ENCODE assay signal across 3 mouse cellular contexts in genomic region chr3:85920671-85921070, GRCm38 (mm10). TPM values are rescaled to one million over a fixed set of nuclear protein-coding genes. Genes with fewer than 3 reads are reported as not detected.
A peak's percentile ranks its signal among the peaks of the same experiment; 100 is the strongest.
DNase-seq lines count a peak whose midpoint lies in the region; ATAC-seq lines count a peak whose summit lies in the region.
"Not testable (repeated sequence)": the region's sequence is repeated elsewhere in the genome, so short reads cannot be mapped to it uniquely, and the experiment has no call there.
"Had no signal": no experiment of that assay in that cellular context is flagged by ENCODE, and none has a peak within 500 bp of the region (broad histone marks: within the 10 kb centered on the region; RNA-seq: fewer than 3 reads in every experiment).

No protein-coding gene starts in this region.

- H3K4me1 ChIP-seq in midbrain, embryonic 11.5 days (ENCODE audit: control insufficient read depth, insufficient read depth, low read length): not testable (repeated sequence)

- peak; percentile 55 for DNase-seq in heart, adult 11 months
- peak; percentile 51 for DNase-seq in midbrain, embryonic 11.5 days (ENCODE audit: low spot score, missing footprints)

- H3K4me2 ChIP-seq in midbrain, embryonic 11.5 days: not testable (repeated sequence)

- not testable (repeated sequence) for H3K9ac ChIP-seq in midbrain, embryonic 11.5 days (ENCODE audit: low read length)

- not testable (repeated sequence) for H3K27me3 ChIP-seq in midbrain, embryonic 11.5 days (ENCODE audit: control insufficient read depth, insufficient read depth, low read length)

- H3K4me3 ChIP-seq in midbrain, embryonic 11.5 days (ENCODE audit: low read depth, low read length): not testable (repeated sequence)

- ATAC-seq in midbrain, embryonic 11.5 days (ENCODE audit: low FRiP score): not testable (repeated sequence)

- H3K27ac ChIP-seq in midbrain, embryonic 11.5 days (ENCODE audit: low read depth, low read length): not testable (repeated sequence)

- 88% methylated on average over 2 of the region's 2 CpGs for WGBS in midbrain, embryonic 11.5 days

- H3K9me3 ChIP-seq in midbrain, embryonic 11.5 days (ENCODE audit: control insufficient read depth, low read length): not testable (repeated sequence)

- H3K36me3 ChIP-seq in midbrain, embryonic 11.5 days (ENCODE audit: control insufficient read depth, insufficient read depth, low read length): not testable (repeated sequence)

RNA-seq across cellular contexts. Expression of gene Gm37240, which starts 33.4 kb away (rescaled TPM):
- polyA plus RNA-seq in midbrain, embryonic 11.5 days (2014; fragmentation: Nextera tagmentation; extraction: Ambion mirVana): 0.67 and 0.91 TPM in 2 replicates
- polyA plus RNA-seq: G1E had no signal

RNA-seq across cellular contexts. Expression of gene Glt28d2, which starts 33.4 kb away (rescaled TPM):
- 0.15 and 0.29 TPM in 2 replicates for polyA plus RNA-seq in midbrain, embryonic 11.5 days (2014; fragmentation: Nextera tagmentation; extraction: Ambion mirVana)
- polyA plus RNA-seq: G1E had no signal

RNA-seq across cellular contexts. Expression of gene Sh3d19, which starts 50.2 kb away (rescaled TPM):
- 6.8 and 7.6 TPM in 2 replicates for polyA plus RNA-seq in midbrain, embryonic 11.5 days (2014; fragmentation: Nextera tagmentation; extraction: Ambion mirVana)
